Mouse (Mus musculus): ENCODE data around the gene Gcnt3.

DNA sequence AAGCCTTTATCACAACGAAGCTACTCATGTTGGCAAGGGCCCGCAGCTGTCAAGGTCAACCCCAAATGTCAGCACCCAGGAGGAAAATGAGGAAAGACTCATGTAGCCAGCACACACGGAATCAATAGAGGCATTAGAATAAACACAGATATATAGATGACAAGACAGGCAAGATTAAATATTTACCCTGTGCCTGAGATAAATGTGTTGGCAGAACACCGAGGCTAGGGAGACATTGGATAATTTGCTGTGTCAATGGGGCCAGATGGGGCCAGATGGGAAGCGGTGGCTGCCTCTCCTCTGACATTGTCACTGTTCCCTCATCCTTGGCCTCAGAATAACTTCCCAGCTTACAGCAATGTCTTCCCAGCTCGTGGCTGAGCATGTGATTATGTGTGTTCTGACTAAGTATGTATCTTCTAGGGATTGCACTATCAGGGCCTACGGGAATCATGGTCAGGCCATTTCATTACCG, 32.1 kb upstream of the Gcnt3 start:
- TF ChIP-seq POLR2A (IDR thresholded peaks at IDR 0.05; ENCODE audit: low read depth, low read length) (no peak), CTCF (IDR thresholded peaks at IDR 0.05; ENCODE audit: extremely low read depth, insufficient read length, insufficient replicate concordance, low read depth, low read length) (no peak)

All from small intestine, adult 2 months (tissue).